Mouse (Mus musculus) right cerebral cortex, postnatal 36 days (tissue): ENCODE data around the gene Col18a1.

Experiments used
- DNase-seq, 2 experiments: peaks; one replicate each; pipeline ENCODE4 v3.0.0; 2022; ENCODE audit warnings: low spot score in 2 of 2, mixed read lengths in 1 of 2

The Col18a1 gene

DNA sequence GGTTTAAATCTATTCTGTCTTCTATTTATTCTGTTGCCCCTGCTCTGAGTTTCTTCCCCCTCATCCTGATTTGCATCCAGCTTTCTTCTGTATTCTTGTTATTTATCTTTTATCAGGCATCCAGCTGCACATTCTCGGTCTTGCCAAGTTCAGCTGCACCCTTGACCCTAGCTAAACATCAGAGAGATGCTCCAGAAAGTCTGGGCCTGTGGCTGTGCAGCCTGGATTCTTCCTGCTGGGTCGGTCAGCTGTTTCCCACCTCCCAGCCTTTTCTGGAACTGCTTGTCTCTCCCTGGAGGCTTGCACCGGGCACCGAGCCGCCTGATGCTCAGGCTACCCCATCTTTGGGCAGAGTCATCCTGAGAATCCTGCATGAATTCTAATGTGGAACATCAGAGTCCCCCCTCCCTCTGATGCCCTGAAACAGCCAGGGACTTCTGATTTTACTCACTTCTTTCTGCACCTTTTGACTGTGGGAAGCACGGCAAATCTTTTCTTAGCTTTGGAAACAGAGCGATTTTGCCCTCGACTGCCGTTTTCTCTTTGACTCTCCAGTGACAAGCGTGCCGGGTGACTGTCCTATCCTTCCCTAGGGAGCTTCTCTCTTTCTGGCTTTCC, 103.8 kb downstream of the Col18a1 start:
- DNase-seq, result no peak

DNA sequence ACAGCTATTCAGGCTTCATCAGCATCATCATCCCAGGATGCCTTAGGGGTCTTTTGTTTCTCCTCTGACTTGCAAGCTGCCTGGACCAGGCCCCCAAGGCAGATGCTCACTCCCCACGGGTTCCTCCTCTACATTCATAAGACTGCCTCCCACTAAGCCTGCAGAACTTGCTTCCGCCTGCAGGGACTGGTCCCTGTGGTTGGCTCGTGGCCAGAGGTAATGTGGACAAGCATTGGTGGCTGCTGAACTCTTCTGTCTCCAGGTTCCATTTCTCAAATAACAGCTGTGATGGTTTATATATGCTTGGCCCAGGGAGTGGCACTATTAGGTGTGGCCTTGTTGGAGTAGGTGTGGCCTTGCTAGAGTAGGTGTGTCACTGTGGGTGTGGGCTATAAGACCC, 104.9 kb downstream of the Col18a1 start:
- DNase-seq, result no peak

DNA sequence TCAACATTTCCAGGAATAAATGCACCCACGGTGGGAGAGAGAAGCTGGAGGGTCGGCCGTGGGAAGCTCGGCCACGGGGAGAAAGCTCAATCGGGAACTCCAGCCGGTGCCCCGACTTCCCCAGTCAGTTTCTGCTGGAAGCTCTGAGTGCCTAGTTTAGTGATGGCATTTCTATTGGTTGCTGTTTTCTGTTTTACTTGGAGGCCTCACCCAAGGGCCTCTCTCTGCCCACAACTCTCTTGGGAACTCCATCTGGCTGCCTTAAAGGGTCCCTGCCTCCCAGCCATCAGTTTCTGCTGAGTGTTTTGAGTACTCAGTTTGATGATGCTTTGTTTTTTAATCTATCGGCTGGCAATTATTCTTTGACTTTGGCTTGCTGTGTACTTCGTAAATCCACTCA, 109.6 kb downstream of the Col18a1 start:
- no peak for DNase-seq

DNA sequence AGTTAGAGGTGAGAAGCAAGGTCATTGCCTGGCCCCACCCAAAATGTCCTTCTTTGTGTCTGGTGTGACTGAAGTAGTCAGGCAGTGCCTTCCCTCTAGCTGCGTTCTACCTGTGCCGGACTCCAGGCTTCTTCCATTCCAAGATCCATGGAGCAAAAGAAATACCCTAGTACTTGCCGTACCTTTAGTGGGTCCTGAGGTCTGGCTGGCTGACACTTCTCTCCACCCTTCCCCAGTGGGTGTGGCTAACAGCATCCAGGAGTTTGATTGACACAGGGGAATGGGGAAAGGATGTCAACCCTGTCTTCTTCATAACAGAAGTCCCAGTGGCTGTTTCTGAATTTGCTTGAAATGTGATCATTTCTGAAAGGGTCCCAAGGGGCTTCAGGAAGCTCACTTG, 117.7 kb downstream of the Col18a1 start:
- DNase-seq, result no peak

DNA sequence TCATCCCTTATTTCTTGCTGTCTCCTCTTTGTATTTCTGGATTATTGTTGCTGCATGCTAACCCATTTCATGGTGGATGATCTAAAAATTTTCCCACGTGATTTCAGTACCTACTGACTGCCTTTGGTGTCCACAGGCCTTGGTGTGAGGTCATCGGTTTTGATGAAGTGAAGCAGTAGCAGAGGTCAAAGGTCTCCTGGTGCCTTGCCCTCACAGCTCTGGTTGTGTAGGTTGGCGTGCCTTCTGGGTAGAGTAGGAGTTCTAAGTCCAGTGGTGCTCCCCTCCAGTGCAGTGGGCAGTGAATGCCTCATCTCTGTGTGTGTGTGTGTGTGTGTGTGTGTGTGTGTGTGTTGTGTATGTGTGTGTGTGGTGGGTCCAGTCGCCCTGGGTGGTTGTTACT, 118.2 kb downstream of the Col18a1 start:
- DNase-seq, result no peak

DNA sequence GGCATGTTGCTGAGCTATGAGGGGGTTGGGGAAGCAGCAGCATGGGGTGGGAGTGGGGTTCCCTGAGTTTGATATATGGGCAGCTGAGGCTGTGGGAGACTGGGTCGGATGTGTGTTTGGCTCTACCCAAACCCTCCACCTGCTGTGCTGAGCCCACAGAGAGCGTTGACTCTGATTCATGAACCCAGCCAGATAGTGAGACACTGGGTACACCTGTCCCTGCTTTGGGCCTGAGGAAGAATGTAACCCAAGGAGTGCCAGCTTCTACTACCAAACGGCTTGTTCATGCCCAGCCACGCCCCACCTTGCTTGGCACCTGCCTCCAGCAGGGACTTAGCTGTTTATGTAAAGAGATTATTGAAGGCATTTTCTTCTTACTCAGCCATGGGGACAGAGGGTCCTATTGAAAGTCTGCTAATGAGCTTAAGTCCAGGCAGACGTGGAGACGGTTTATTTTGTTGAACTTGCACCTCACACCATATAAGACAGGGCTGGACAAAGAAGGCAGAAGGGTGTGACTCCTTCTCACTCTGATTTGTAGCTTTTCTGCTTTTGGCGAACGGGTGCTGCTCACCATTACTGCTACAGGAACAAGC, 127.7 kb downstream of the Col18a1 start:
- no peak for DNase-seq

DNA sequence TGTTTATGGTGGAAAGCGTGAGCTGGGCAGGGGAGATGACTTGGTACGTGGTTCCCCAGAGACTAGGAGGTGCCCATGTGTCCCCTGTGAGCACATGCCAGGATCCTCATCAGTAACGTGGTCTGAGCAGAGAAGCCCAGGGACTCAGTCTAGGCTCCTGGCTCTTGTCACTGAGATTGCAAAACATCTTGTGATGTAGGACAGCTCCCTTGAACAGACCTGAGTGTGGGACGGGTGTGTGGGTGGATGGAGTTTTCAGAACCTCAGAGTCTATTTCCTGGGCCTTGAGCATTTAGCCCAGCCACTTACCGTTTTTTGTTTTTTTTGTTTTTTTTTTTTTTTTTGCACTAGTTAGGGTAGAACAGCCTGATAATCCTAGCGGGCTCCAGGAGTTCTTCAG, 130.9 kb downstream of the Col18a1 start:
- DNase-seq, result peak; percentile 74 to 89

DNA sequence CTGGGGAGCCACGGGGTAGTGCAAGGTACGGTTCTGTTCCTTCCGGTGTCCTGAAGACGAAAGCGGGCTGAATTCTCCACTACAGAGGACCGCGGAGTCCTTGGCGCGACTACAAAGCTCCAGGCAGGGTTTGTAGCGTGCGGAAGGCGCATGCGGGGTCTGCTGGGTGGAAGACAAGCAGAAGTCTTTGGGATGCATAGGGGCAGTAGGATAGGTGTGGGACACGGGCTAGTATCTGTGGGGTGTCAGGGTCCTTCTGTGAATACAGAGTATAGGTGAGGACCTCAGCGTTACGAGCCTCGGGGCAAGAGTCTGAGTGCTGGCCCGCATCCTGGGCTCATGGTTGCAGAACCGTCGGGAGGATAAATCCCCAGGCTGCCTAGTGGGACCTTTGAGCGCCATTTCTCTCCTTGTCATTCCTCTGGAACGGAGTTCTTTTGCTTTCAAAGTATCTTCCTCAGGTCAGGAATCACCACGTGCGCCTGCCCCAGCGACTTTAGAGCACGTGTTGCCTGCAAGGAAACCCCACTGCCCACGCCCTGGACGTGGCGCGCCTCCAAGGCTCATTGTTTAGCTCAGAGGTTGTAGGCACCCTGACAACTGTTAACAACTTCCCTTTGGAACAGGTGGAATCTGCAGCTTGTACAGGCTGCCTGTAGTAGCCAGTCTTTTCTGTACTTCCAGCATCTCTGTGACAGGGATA, 132.9 kb downstream of the Col18a1 start:
- peak; percentile 63 to 69 for DNase-seq

DNA sequence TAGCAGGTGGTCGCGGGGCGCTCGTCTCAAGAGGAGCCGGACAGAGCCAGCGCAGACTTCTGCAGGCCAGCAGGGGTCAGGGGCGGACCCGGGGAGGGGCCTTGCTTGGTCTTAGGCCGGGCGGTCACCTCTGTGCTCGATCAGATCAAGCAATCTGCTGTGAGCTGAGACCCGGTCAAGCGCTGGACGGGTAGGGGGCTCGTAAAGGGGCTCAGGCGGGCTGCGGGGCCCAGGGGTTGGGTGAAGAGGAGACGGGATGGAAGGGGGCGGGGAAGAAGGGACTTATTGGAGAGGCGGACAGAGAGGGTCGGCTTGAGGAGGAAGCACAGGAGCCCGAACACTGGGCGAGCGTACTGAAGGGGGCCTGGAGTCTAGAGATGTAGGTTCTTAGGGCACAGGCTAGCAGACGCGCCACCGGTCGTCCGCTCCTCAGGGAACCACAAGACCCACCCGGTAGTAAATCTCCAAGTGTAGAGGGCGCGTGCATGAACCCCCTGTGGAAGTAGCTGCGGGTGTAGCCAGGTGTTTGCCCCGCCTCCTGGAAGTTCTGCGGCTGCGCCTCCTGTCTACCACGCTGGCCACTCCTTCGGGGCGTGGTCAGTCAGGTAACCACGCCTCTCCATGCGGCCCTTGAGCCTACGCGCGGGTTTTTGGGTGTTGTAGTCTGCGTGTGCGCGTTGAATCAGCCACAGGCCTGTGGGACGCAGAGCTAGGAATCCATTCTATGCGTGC, 133.6 kb downstream of the Col18a1 start:
- peak; percentile 91 to 95 for DNase-seq

DNA sequence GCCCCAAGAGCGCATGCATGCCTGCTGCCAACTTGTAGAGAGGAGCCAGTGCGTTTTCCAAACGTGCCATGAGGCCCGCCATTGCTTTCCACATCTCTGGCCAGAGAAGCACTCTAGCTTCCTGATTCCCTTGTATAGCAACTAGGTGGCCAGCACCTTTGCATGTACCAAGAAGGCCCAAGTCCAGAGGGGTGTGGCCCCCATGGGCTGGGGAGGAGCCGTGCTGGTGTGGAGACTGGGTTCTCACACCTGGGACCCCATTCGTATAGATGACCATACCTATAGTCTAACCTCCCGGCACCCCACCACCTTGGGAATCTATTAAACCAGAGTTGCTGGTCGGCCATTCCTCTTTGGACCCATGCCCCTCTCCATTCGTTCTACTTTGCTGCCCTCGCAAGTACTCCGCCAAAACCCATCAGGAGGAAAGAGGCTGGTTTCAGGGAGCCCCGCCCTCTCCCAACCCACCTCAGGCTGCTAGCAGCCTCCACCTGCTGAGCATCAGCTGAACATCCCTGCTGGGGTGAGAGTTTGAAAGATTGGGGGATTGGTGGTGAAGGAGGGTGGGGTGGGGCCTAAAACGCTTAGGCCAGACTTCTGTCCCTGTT, 134.5 kb downstream of the Col18a1 start, which contains the start of gene Slc19a1:
TSS of gene Slc19a1 (plus strand) at position 474 of the 608 bp plus-strand sequence.
- DNase-seq, result no peak

DNA sequence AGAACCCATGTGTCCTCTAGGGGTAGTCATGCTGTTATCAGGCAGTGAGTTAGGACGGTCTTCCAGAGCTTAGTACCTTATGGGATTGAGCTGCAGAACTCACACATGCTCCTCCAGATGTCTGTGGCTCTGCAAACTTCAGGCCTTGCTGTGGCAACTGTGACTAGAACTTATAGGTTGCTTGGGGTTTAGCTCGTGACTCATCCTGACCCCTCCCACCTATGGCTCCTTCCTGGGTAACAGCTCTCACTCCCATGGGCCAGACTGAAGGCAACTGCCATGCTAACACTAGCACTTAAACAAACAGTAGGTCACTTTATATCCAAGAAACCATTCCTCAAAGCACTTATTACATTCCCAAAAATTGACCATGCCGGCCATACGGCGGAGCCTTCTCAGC, 135.7 kb downstream of the Col18a1 start:
- DNase-seq, result no peak

DNA sequence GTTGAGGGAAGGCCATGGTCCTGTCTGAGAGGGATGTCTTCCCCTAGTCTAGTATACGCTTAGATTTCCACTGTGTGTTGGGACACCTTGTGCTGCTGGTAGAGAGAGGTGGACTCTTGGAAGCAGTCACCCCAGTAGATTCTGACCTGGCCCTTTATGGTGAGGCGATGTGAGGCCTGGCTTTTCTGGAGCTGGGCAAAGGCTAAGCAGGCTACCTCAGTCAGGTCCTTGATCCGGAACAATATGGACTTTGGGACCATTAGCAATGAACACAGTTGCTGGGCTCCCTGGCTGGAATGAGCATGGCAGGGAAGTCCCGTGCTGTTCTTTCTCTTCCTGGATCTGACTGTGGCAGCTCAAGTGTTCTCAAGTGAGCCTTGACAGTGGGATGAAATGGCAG, 136.6 kb downstream of the Col18a1 start:
- DNase-seq, result no peak

DNA sequence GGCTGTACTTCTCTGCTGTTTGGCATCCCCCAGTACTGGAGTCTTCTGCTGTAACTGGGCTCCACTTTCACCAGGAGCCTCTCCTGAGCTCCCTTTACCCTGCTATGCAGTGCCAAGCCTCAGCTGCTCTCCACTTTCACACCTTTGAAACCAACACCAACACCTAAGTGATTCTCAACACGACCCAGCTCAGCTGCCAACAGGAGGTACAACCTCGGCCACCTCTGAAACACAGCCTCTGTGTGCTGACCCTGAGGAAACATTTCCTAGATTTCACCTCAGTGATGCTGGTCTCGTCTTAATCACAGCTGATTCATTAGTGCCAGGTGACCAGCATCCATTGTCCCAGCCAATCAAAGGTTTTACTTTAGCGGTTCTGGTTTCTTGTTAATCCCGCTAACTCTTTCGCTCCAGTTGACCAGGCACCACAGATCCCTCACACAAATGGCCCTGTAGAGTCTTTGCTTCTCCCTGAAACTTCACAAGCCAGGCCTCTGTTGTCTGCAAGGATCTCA, 137.5 kb downstream of the Col18a1 start:
- DNase-seq, result no peak

DNA sequence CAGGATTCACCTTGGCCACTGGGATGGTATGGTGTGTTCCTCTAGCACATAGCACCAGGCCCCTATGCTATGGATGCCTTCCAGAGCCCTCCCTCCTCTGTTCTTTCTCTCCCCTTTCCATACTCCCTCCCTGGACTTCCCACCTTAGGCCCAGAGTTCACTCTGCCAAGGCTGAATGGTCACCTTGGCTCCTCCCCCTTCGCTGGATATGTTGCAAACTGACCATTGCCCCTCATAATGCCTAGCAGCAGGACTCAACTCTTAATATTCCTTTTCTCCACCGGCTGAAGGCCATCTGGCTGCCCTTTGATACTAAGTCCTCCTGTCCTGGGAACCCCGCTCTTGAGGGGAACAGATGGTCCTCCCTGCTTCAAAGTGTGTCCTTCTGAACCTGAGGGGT, 139.4 kb downstream of the Col18a1 start:
- no peak for DNase-seq

DNA sequence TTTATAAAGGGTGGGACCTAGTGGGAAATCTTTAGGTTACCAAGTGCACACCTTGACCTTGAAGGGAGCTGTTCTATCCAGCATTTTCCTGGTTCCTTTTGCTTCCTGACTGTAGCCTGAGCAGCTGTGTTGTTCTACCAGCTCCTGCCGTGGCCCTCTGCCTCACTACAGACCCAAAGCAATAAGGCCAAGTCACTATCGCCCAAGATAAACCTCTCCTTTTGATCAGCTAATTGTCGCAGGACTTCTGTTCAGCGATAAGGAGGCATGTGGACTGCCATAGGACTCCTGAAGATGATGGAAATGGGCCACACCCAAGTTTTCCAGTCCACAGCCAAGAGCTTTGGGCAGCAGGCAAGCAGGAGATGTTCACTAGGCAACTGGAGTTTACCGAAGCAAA, 142.1 kb downstream of the Col18a1 start:
- DNase-seq, result no peak

DNA sequence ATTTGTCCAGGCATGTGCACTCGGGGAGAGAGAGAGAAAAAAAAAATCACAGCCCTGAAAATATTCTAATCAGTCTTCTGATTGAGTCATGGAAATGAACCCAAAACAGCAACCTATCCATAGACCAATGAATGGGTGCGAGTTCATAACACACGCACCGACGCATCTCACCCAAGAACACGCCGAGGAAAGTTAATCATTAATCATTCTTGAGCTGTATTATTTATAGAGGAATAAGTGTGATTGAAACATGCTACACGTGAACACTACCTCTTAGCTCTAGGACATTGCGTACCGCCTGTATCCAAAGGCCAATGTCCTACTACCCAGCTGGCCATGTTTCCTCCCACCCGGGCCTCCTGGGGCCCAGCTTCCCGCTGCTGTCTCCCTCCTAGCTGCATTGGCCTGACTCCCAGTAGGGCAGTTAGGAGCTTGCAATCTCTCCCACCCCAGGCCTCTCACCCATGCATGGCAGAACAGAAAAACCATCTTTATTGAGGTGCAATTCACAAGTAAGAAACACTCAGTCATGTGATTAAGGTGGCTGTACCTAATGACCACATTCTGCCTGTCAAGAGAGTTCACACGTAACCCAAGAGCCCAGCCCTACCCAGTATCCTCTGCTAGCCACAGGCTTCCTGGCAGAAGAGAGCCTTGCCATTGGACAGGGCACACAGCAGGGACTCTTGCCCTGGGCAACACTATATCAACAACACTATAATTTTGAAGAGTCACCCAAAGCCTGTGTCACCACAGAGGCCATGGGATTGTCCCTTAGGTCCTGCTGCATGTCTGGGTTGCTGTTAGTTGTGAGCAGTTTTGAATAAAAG, 143.8 kb downstream of the Col18a1 start:
- DNase-seq, result no peak

DNA sequence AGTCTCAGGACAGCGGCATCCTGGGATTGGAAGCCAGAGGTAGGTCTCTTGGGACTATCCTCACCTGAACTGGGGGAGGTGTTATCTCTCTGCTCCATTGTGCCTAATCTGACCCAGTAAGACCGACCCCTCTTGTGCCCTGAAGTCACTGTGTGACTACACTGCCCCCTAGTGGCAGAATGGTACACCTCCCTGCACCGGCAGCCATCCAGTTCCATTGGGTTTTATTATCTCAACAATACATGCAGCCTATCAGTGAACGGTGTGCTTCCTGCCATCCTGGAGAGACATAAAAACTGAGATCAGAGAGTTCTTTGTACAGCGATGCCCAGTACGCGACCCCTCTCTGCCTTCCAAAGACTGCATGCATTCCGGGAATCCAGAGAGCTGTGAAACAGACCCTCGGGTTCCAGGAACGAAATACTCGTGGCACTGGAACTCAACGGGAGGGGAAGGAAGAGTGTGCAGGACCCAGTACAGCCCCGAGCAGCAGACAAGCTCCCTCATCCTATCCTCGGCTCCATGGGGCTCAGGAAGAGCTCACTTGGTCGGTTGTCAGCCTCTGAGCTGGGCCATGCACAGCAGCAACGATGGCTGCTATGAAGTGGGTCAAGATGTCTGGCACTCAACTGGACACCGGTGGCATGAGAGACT, 144.8 kb downstream of the Col18a1 start:
- DNase-seq, result peak; percentile 61 to 64

DNA sequence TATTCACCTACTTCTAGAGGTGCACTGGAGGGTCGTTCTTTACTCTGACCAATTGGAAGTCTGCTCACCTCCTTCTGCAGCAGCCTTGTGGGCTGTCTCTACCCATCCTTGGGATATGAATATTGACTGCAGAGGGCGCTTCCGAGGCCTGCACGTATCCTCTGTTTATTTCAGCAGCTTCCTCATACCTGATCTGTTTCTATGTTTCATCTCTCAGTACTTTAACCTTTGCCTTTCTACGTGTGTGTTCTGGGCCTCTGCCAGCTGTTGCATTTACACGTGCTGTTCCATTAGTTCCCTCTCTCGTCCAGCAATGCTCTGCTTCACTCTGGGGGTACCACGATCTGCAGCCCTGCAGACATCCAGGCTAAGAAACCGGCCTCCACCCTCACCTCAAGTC, 148.7 kb downstream of the Col18a1 start:
- DNase-seq, result no peak

DNA sequence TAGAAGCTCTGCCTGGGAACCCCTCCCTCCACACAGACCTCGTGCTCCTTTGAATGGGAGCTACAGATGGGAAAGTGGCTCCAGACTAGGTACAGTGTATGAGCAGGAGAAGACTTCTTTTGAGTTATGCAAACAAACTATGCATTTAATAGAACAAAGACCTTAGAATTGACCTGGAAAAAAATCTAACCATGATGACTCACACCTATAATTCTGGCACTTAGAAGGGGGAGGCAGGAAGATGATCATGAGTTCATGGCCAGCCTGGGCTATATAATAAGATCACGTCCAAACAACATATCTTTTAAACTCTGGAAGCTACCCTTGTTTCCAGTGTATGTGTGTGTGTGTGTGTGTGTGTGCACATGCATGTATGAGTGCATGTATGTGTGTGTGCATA, 149.3 kb downstream of the Col18a1 start:
- DNase-seq, result no peak

DNA sequence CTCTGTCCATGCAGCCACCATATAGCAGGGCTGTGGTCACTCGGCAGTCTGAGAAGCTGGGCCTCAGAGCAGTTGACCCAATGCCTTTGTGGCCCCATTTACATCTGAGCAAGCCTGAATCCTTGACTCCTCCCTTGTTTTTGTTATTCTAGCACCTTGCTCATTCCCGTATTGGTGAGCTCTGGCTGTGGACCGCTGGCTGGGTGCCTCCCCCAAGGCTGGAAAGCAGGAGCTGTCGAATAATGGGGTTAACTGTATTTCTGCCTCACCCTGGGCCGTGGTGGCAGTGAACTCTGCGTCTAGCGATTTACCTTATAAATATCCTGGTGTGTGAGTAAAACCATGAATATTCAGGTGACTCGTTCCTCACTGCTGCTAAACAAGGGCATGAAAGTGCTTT, 149.8 kb downstream of the Col18a1 start:
- no peak for DNase-seq

DNA sequence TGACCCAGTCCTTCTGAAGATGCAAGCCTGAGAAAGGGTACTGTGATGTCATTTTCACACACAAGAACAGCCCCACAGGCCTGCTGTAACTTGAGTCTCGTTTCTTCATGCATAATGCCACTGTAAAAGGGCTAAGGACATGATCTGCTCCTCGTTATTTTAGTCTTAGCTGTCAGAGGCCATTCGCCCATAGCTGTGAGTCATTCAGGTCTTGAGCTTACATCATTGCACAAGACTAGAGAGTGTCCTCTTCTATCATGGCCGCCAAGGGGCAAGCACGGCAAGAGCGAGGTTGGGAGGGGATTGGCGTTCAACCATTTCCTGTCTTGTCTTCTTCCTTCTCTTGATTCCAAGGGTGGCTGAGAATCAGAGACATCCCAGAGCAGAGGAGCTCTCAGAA, 150.3 kb downstream of the Col18a1 start:
- DNase-seq, result no peak
